Comparison of ENCODE assay signal across 29 mouse cellular contexts in the genomic region with DNA sequence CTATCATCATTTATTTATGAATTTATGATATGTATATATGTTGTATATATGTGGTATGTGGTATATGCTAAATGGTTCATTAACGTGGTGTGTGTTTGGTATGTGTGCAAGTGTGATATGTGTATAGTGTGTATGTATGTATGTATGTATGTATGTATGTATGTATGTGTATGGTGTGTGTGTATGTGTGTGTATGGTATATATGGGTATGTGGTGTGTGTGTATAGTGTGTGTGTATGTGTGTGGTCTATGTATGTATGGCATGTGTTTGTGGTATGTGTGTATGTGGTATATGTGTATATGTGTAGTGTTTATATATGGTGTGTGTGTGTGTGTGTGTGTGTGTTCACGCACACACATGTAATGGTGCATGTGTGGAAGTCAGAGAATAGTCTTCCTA.
A peak's percentile ranks its signal among the peaks of the same experiment; 100 is the strongest.
DNase-seq lines count a peak whose midpoint lies in the region; ATAC-seq lines count a peak whose summit lies in the region.
"Had no signal": no experiment of that assay in that cellular context is flagged by ENCODE, and none has a peak within 500 bp of the region (broad histone marks: within the 10 kb centered on the region; RNA-seq: fewer than 3 reads in every experiment).

No protein-coding gene starts in this region.

- 46% methylated on average over 2 of the region's 2 CpGs for WGBS in embryonic facial prominence, embryonic 11.5 days
- 98% methylated on average over 1 of the region's 2 CpGs for WGBS in embryonic facial prominence, embryonic 10.5 days
- WGBS in limb, embryonic 11.5 days = 47% methylated on average over 2 of the region's 2 CpGs
- WGBS in limb, embryonic 10.5 days = 85% methylated on average over 1 of the region's 2 CpGs
- 95% methylated on average over 1 of the region's 2 CpGs for WGBS in midbrain, embryonic 13.5 days
- WGBS in midbrain, embryonic 10.5 days = 42% methylated on average over 2 of the region's 2 CpGs
- 44% methylated on average over 2 of the region's 2 CpGs for WGBS in neural tube, embryonic 11.5 days
- 93% methylated on average over 1 of the region's 2 CpGs for WGBS in neural tube, embryonic 15.5 days

- no peaks in the 10 kb centered on the region for H3K36me3 ChIP-seq in embryonic facial prominence, embryonic 11.5 days (replicated peaks; ENCODE audit: control insufficient read depth, insufficient read depth, low read depth, low read length)
- H3K36me3 ChIP-seq in embryonic facial prominence, embryonic 10.5 days (replicated peaks) = no peaks in the 10 kb centered on the region
- H3K36me3 ChIP-seq in limb, embryonic 11.5 days (ENCODE audit: control insufficient read depth, insufficient read depth, low read length) = no peaks in the 10 kb centered on the region
- no peaks in the 10 kb centered on the region for H3K36me3 ChIP-seq in limb, embryonic 10.5 days
- H3K36me3 ChIP-seq in midbrain, embryonic 13.5 days = no peaks in the 10 kb centered on the region
- H3K36me3 ChIP-seq in midbrain, embryonic 10.5 days = no peaks in the 10 kb centered on the region
- no peaks in the 10 kb centered on the region for H3K36me3 ChIP-seq in neural tube, embryonic 11.5 days (ENCODE audit: control insufficient read depth, insufficient read depth, low read length)
- peaks cover 3% of the 10 kb centered on the region; the same call in 1 of the 2 replicates for H3K36me3 ChIP-seq in neural tube, embryonic 15.5 days
- H3K36me3 ChIP-seq: embryonic facial prominence, embryonic 12.5 days; embryonic facial prominence, embryonic 15.5 days; forebrain, embryonic 10.5 days; forebrain, embryonic 12.5 days; G1E had no signal

- no peak overlapping the region for H3K27ac ChIP-seq in embryonic facial prominence, embryonic 11.5 days (replicated peaks; ENCODE audit: low read depth, low read length)
- H3K27ac ChIP-seq in embryonic facial prominence, embryonic 10.5 days (replicated peaks) = no peak overlapping the region
- no peak overlapping the region for H3K27ac ChIP-seq in limb, embryonic 11.5 days (replicated peaks; ENCODE audit: low read depth, low read length)
- H3K27ac ChIP-seq in limb, embryonic 10.5 days = no peak overlapping the region
- no peak overlapping the region for H3K27ac ChIP-seq in midbrain, embryonic 13.5 days
- no peak overlapping the region for H3K27ac ChIP-seq in midbrain, embryonic 10.5 days (replicated peaks)
- no peak overlapping the region for H3K27ac ChIP-seq in neural tube, embryonic 11.5 days (ENCODE audit: low read depth, low read length)
- H3K27ac ChIP-seq in neural tube, embryonic 15.5 days (replicated peaks) = no peak overlapping the region
- H3K27ac ChIP-seq: embryonic facial prominence, embryonic 12.5 days; embryonic facial prominence, embryonic 15.5 days; forebrain, embryonic 10.5 days; forebrain, embryonic 12.5 days had no signal

- no peaks in the 10 kb centered on the region for H3K27me3 ChIP-seq in embryonic facial prominence, embryonic 11.5 days (ENCODE audit: control insufficient read depth, insufficient read depth, low read length)
- H3K27me3 ChIP-seq in embryonic facial prominence, embryonic 10.5 days (replicated peaks; ENCODE audit: low read depth, poor library complexity, severe bottlenecking) = no peaks in the 10 kb centered on the region
- H3K27me3 ChIP-seq in limb, embryonic 11.5 days (ENCODE audit: control insufficient read depth, insufficient read depth, low read length) = no peaks in the 10 kb centered on the region
- no peaks in the 10 kb centered on the region for H3K27me3 ChIP-seq in limb, embryonic 10.5 days (ENCODE audit: low read depth, poor library complexity, severe bottlenecking)
- H3K27me3 ChIP-seq in midbrain, embryonic 13.5 days = no peaks in the 10 kb centered on the region
- no peaks in the 10 kb centered on the region for H3K27me3 ChIP-seq in midbrain, embryonic 10.5 days (ENCODE audit: low read depth, poor library complexity, severe bottlenecking)
- no peaks in the 10 kb centered on the region for H3K27me3 ChIP-seq in neural tube, embryonic 11.5 days (ENCODE audit: control insufficient read depth, insufficient read depth, low read length)
- H3K27me3 ChIP-seq in neural tube, embryonic 15.5 days (replicated peaks) = no peaks in the 10 kb centered on the region
- H3K27me3 ChIP-seq: CH12.LX; embryonic facial prominence, embryonic 12.5 days; embryonic facial prominence, embryonic 15.5 days; forebrain, embryonic 12.5 days; Patski had no signal

- no peak overlapping the region for H3K9ac ChIP-seq in embryonic facial prominence, embryonic 11.5 days (replicated peaks; ENCODE audit: low read length)
- H3K9ac ChIP-seq in limb, embryonic 11.5 days (ENCODE audit: low read length) = no peak overlapping the region
- no peak overlapping the region for H3K9ac ChIP-seq in midbrain, embryonic 13.5 days (replicated peaks)
- H3K9ac ChIP-seq in neural tube, embryonic 11.5 days (ENCODE audit: low read length) = no peak overlapping the region
- no peak overlapping the region for H3K9ac ChIP-seq in neural tube, embryonic 15.5 days (replicated peaks)
- H3K9ac ChIP-seq: embryonic facial prominence, embryonic 12.5 days; embryonic facial prominence, embryonic 15.5 days; forebrain, embryonic 12.5 days had no signal

- H3K4me2 ChIP-seq in embryonic facial prominence, embryonic 11.5 days (ENCODE audit: low read depth, low read length) = no peak overlapping the region
- H3K4me2 ChIP-seq in limb, embryonic 11.5 days (ENCODE audit: low read depth, severe bottlenecking) = no peak overlapping the region
- H3K4me2 ChIP-seq in midbrain, embryonic 13.5 days (replicated peaks) = no peak overlapping the region
- no peak overlapping the region for H3K4me2 ChIP-seq in neural tube, embryonic 11.5 days (ENCODE audit: low read depth)
- H3K4me2 ChIP-seq in neural tube, embryonic 15.5 days = no peak overlapping the region
- H3K4me2 ChIP-seq: embryonic facial prominence, embryonic 12.5 days; embryonic facial prominence, embryonic 15.5 days; forebrain, embryonic 12.5 days had no signal

- H3K4me1 ChIP-seq in embryonic facial prominence, embryonic 11.5 days (ENCODE audit: control insufficient read depth, insufficient read depth, low read length) = no peaks in the 10 kb centered on the region
- H3K4me1 ChIP-seq in embryonic facial prominence, embryonic 10.5 days = no peaks in the 10 kb centered on the region
- H3K4me1 ChIP-seq in limb, embryonic 11.5 days (ENCODE audit: control insufficient read depth, insufficient read depth, low read length) = no peaks in the 10 kb centered on the region
- no peaks in the 10 kb centered on the region for H3K4me1 ChIP-seq in limb, embryonic 10.5 days
- H3K4me1 ChIP-seq in midbrain, embryonic 13.5 days (replicated peaks) = no peaks in the 10 kb centered on the region
- no peaks in the 10 kb centered on the region for H3K4me1 ChIP-seq in midbrain, embryonic 10.5 days
- no peaks in the 10 kb centered on the region for H3K4me1 ChIP-seq in neural tube, embryonic 11.5 days (ENCODE audit: control insufficient read depth, insufficient read depth, low read length)
- H3K4me1 ChIP-seq in neural tube, embryonic 15.5 days = no peaks in the 10 kb centered on the region
- H3K4me1 ChIP-seq: embryonic facial prominence, embryonic 12.5 days; embryonic facial prominence, embryonic 15.5 days; forebrain, embryonic 10.5 days; forebrain, embryonic 12.5 days had no signal

- H3K4me3 ChIP-seq in embryonic facial prominence, embryonic 11.5 days (ENCODE audit: low read depth, low read length) = no peak overlapping the region
- no peak overlapping the region for H3K4me3 ChIP-seq in embryonic facial prominence, embryonic 10.5 days
- H3K4me3 ChIP-seq in limb, embryonic 11.5 days (ENCODE audit: low read depth, low read length) = no peak overlapping the region
- no peak overlapping the region for H3K4me3 ChIP-seq in limb, embryonic 10.5 days
- H3K4me3 ChIP-seq in midbrain, embryonic 13.5 days (replicated peaks) = no peak overlapping the region
- H3K4me3 ChIP-seq in midbrain, embryonic 10.5 days = no peak overlapping the region
- H3K4me3 ChIP-seq in neural tube, embryonic 11.5 days (ENCODE audit: low read depth, low read length) = no peak overlapping the region
- H3K4me3 ChIP-seq in neural tube, embryonic 15.5 days (replicated peaks) = no peak overlapping the region
- H3K4me3 ChIP-seq: embryonic facial prominence, embryonic 12.5 days; embryonic facial prominence, embryonic 15.5 days; erythroblast, embryonic 14.5 days; forebrain, embryonic 10.5 days; forebrain, embryonic 12.5 days had no signal

- no peaks in the 10 kb centered on the region for H3K9me3 ChIP-seq in embryonic facial prominence, embryonic 11.5 days (replicated peaks; ENCODE audit: control insufficient read depth, low read length)
- H3K9me3 ChIP-seq in embryonic facial prominence, embryonic 10.5 days = no peaks in the 10 kb centered on the region
- H3K9me3 ChIP-seq in limb, embryonic 11.5 days (ENCODE audit: control insufficient read depth, low read length) = no peaks in the 10 kb centered on the region
- no peaks in the 10 kb centered on the region for H3K9me3 ChIP-seq in limb, embryonic 10.5 days (replicated peaks)
- no peaks in the 10 kb centered on the region for H3K9me3 ChIP-seq in midbrain, embryonic 13.5 days
- no peaks in the 10 kb centered on the region for H3K9me3 ChIP-seq in midbrain, embryonic 10.5 days (replicated peaks)
- H3K9me3 ChIP-seq in neural tube, embryonic 11.5 days (ENCODE audit: control insufficient read depth, low read length) = no peaks in the 10 kb centered on the region
- no peaks in the 10 kb centered on the region for H3K9me3 ChIP-seq in neural tube, embryonic 15.5 days (replicated peaks)
- H3K9me3 ChIP-seq: embryonic facial prominence, embryonic 12.5 days; embryonic facial prominence, embryonic 15.5 days; forebrain, embryonic 10.5 days; forebrain, embryonic 12.5 days; G1E had no signal

- peak; percentile 52; the same call in 1 of the 2 replicates for ATAC-seq in embryonic facial prominence, embryonic 11.5 days (replicated peaks; ENCODE audit: insufficient number of reproducible peaks, low FRiP score, low TSS enrichment, low read depth)
- peak; percentile 26; the same call in 1 of the 2 replicates for ATAC-seq in limb, embryonic 11.5 days (ENCODE audit: insufficient number of reproducible peaks, low FRiP score, low TSS enrichment, low read depth)
- ATAC-seq in midbrain, embryonic 13.5 days = 0 out of 2 replicates have a peak, but pooled peaks have one; percentile 17
- peak; percentile 50; the same call in 1 of the 2 replicates for ATAC-seq in neural tube, embryonic 11.5 days (ENCODE audit: insufficient read depth, low FRiP score, low TSS enrichment)
- ATAC-seq in neural tube, embryonic 15.5 days (ENCODE audit: low FRiP score) = no peak
- ATAC-seq: activated CD4-positive, CD25-positive, alpha-beta regulatory T cell, adult 4 months; CD4-positive, CD25-positive, alpha-beta regulatory T cell, adult 4 months; forebrain, embryonic 14.5 days; forebrain, embryonic 16.5 days; Patski had no signal

- no peak for DNase-seq in embryonic facial prominence, embryonic 11.5 days (ENCODE audit: low spot score)
- no peak for DNase-seq in embryonic facial prominence, embryonic 10.5 days (ENCODE audit: low spot score)
- no peak for DNase-seq in limb, embryonic 11.5 days (ENCODE audit: low spot score)
- no peak for DNase-seq in limb, embryonic 10.5 days (ENCODE audit: low spot score)
- no peak for DNase-seq in midbrain, embryonic 10.5 days (ENCODE audit: low spot score)
- DNase-seq in neural tube, embryonic 11.5 days (ENCODE audit: low spot score) = no peak
- DNase-seq: adrenal gland, adult 8-10 months; adrenal gland, postnatal 14 days; adrenal gland, postnatal 36 days; B cell, adult 2 months; cerebellum, adult 11-12 months; cerebellum, adult 2 months; cerebellum, adult 9-10 months; cerebellum, postnatal 10 days; cerebellum, postnatal 25 days had no signal
